Mouse (Mus musculus) erythroid progenitor cell, adult 5-6 weeks (primary cell): ENCODE data around the gene AW549877. TPM values are rescaled to one million over a fixed set of nuclear protein-coding genes. Genes with fewer than 3 reads are reported as not detected.

Source experiments
- ATAC-seq: replicated peaks from 2 replicates; pipeline ENCODE4 v1.8.0; 2016; ENCODE audit warnings: moderate number of reproducible peaks, mild to moderate bottlenecking, moderate TSS enrichment, inconsistent platforms; ENCODE audit not compliant: poor library complexity, low FRiP score, severe bottlenecking
- total RNA-seq, 2 experiments: library from RNA; stranded (forward) in 1 of 2; stranded (reverse) in 1 of 2; fragments of 150-400 nt in 1 of 2; fragments of 186-747, 209-891 nt in 1 of 2; gene quantifications; 2 replicates each; pipeline versions ENCODE4 v1.2.3 to v1.2.4; 2015 to 2017; ENCODE audit warnings: low replicate concordance in 2 of 2

The AW549877 gene
- total RNA-seq, 2 experiments from 2014 or later = 6.9 to 25.2 TPM

DNA sequence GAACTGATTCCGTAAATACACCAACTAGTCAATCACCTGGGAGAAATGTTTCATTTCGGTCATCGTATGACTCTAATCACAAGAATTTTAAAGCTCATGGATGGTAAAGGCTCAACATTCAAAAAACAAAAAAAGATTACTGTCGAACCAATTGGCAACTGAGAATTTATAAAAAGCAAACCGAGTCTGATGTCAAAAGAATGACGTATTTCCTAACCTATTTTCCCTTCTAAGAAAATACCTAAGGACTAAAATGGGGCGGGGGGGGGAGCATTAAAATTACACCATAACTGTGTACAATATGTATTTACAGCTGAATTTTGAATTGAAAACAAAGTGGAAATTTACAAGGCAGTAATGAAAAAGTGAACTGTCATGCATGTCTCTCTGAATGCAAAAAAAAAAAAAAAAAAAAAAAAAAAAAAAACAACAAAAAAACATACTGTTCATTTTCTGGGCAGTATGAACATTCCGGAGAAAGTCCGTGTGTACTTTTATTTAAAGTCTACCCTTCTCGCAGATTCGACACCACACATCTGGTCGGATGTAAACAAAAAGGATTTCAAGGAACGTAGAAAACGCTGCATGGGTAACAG lies 594 bp downstream of the AW549877 start:
- ATAC-seq = no peak

DNA sequence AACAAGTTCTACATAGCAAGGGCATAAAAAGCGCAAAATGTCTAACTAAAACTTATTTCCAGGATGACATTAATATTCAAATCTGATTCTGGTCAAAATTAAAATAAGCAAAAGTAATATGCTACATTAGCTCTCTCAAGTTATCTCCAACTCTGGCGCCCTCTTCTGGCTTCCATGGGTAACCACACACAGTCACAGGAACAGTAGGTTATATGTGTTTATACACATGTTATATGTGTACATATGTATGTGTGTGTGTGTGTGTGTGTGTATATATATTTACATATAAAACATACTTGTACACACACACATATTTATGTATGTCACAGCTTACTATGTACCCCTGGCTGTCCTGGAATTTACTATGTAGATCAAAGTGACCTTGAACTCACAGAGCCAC lies 7.6 kb downstream of the AW549877 start:
- 0 out of 2 replicates have a peak, but pooled peaks have one; percentile 57 for ATAC-seq

DNA sequence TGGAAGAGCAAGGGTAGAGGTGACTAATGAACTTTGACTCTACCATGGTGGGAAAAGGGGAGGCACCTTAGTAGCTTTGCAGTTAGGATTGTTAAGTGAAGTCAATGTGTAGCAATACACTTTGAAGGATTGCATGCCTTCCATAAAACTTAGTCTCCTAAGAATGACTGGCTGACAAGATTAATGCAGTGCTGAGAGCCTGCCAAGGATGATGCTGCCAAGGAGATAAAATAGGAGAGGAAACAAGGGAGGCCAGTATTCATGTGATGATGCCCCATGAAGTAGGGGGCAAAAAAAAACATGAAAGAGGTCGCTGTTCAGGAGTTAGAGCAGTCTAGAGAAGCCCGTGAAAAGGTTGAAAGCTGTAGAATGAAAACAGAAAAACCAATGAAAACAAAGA lies 10.7 kb downstream of the AW549877 start:
- ATAC-seq = no peak

DNA sequence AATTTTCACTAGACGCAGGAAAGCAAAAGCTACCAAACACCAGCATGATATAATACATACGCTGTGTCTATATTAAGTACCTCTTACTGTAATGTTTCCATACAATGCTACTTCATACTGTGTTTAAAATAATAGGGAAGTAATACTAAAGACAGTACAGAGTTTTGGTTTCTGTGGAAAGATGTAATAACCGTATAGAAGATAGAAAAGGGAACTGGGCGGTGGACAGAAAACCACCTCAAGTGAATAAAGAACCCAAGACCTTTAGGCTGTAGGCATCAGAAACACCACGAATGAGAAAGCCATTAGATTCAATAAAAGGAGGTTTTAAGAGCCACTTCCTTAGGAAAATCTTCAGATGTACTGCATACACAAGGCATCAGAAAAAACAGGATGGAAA lies 12.8 kb downstream of the AW549877 start:
- ATAC-seq = no peak

DNA sequence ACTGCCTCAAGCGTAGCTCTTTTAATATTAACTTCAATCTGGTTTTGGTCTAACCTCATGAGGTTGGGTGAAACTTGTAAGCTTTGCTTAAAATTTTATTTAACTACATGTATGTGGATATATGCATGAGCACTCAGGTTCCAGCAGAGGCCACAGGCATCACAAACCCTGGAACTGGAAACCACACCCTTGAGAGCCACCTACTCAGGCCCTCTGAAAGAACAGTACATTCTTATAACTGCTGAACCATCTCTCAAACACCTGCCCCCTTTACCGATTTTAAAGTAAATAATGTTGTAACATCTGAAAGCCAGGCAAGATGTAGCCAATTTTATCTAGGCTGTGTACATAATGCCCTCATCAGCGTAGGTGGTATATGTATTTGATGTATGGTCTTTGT lies 15.7 kb downstream of the AW549877 start:
- ATAC-seq = peak; percentile 23; the same call in 1 of the 2 replicates

DNA sequence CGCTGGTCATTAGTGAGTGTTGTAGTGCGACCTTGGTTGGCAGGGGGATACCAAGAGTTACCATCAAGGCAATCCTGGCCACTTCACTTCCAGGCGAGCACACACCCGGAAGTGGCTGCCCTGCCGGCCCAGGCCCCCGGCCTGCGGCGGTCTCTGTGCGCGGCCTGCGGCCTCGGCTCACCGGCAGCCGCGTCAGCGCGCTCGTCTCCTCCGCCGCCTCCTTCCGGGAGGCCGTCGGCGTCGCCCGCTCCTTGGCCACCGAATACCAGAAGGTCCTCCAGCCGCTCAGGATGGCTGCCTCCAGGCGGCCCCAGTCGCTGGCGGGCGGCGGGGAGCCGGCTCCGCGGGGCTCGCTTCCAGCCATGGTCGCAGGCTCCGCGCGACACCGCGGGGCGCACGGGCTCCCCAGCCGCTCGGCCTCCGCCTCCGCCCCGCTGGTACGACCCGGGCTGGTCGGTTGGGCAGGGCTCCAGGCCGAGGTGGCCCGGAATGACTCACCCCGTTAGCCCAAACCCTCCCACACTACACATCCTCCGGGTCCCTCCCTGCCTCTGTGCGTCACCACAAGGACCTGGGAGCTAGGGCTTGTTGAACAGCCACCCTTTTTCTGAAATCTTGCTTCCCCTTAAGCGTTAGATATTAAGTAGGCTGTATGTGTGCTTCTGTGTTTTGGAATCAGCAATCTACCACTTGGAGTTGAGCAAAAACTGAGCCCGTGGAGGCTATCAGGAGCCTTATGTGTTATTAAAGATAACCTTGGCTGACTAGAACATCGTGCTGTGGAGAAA lies 16.3 kb downstream of the AW549877 start, which contains the start of gene Fbxo4:
Gene Fbxo4, minus strand, starts transcription at position 513 of the 788 bp plus-strand sequence.
- ATAC-seq = peak; percentile 91

DNA sequence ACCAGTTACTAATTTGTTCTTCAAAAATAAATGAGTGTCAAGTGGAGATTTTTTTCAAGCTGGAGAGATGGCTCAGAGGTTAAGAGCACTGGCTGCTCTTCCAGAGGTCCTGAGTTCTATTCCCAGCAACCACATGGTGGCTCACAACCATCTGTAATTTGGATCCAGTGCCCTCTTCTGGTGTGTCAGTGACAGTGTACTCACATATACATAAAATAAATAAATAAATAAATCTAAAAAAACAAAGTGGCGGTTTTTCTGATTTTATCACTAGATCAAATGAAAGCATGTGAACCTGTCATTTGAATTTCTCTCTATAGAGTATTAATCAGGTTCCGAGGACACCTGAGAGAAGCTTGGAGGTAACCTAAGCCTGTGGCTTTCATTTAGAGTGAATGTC lies 17.3 kb downstream of the AW549877 start:
- no peak for ATAC-seq

DNA sequence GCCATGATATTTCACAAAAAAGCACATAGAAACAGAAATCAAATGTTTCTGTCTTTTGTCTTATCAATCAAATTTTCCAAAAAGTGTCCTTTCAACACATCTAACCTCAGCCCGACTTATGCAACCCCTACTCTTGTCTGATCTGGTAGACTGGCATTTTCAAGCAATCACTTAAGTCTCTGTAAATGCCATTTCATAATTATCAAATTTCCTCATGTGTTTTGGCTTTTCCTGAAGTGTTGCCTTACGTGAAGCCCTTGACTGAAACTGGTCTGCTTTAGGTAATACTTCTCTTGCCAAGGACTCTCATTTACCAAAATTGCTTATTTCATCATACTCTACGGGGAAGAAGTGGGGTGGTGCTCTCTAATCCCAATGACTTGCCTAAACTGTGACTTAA lies 22.2 kb downstream of the AW549877 start:
- ATAC-seq = no peak

DNA sequence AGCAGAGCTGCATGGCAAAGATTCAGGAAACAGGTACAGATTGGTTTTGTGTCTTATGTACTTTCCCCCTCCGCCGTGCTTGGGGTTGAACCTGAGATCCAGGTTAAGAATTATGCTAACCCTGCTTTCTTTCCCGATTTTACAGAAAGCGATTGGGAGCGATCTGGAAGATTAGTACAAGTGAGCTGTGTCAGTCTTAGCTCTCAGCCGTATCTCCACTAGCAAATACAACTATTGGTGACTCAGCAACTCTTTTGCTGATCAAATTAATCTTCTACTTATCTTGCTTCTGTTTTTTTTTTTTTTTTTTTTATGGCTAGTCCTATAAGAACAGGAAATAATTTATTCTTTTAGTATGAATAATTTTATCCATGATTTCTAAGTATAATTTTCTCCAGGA lies 25.4 kb downstream of the AW549877 start:
- ATAC-seq = no peak

DNA sequence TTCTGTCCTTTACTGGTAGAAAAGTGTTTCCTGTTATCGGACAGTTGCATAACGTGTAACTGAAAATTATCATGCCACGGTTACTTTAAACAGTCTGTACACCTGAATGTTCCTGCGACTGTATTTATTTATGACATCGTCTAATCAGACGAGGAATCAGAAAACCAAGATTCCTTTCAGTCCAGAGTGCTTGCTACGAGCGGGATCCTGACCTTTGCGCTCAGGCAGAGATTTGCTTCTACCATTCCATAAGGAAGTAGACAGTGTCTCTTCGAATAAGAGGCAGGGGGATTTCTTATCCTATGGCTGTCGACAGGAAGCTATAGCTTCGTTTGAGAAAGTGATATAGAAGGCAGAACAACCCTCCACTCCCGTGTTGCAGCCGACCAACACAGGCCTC lies 25.8 kb downstream of the AW549877 start:
- ATAC-seq = no peak

DNA sequence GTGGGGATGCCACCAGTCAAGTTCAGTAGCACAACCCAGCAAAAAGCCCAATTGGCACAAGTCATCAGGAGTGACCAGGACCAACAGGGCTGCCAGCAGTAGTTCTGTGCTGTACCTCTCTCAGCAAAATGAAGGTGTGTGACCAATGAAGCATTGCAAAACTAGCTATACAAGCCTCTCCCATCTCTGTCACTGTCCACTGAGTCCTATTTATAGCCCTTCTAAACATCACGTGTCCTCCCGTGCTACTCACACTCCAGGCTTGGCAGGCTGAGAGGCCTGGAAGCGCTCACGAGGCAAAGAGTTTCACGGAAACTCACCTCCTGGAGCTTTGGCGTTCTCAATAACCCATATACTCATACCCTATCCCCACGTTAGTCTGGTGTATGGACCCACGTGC lies 33.3 kb downstream of the AW549877 start:
- ATAC-seq = no peak

DNA sequence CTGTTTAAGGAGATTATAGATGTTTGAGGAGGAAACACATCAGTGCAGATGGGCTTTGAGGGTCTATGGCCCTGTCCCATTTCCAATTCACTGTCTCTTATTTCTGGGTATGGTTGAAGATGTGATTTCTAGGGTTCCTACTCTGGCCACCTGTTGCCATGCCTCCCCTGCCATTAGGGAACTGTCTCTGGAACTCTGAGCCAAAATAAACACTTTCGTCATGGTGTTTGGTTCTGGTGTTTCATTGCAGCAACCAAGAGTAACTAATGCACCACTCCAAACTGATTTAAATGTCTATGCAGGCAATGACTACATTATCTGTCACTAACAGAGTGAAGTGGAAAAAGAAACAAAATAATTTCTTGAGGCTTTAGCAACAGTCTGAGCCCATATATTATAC lies 35.5 kb downstream of the AW549877 start:
- no peak for ATAC-seq

DNA sequence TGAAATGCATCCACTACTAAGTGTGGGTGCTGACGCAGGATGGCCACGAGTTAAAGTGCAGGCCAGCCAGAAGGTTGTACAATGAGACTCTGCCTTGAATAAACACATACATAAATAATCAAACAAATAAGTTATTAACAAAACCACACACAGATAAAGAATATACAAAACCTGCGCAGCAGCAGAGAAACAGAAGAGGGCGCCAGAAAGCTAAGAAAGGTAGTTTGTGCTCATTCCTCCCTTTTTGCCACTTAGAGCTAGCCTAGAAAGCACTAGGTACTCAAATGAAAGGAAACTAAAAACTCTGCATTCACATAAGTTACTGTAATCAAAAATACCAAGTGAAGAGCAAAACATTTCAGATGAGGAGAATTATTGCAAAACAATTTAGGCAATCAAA lies 37.6 kb downstream of the AW549877 start:
- ATAC-seq = no peak

DNA sequence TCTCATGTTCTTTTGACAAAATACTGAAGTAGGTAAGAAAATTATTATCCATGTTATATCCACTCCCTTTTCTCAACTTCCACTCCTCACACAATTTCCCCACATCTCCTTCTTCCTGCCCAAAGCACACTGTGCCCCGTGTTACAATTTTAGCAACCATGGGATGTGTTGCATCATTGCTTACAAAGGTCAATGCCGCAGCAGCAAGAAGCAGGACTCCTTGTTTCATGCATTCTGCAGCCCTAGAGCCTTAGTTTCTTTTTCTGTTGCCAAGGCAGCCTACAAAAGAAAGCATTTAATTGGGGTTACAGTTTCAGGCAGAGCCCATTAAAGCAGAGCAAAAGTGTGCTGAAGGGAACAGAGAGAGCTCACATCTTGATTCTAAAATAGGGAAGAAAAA lies 40.6 kb downstream of the AW549877 start:
- no peak for ATAC-seq

DNA sequence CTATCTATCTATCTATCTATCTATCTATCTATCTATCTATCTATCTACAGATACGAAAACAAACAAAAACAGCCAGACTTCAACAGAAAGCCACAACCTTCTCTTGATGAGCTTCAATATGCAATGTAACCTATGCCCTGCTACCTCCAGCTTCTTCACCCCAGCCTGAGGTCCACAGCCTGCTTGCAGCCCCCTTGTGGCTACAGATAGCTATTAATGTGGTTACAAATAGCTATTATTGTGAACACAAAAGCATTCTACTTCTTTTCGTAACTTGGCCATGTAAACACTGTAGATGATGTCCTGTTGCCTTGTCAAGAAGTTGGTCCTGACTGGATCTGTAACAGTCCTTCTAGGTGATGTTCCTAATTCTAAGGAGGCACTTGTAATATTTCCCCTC lies 57.4 kb downstream of the AW549877 start:
- no peak for ATAC-seq

DNA sequence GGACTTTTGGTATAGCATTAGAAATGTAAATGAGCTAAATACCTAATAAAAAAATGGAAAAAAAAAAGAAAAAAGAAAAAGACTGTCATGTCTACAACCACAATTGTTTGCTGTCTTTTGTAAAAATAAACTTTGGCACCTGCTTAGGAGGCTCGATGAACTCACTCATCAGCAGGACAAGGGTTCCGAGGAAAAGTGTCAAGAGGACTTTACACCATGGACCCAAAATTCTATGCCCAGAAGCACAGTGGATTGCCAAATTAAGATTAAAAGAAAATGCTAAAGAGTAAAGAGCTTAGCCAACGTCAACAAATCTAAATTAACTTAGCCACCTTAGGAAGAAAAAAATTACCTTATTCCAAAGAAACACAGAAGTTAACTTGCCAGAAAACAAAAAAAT lies 59.5 kb downstream of the AW549877 start:
- ATAC-seq = no peak

DNA sequence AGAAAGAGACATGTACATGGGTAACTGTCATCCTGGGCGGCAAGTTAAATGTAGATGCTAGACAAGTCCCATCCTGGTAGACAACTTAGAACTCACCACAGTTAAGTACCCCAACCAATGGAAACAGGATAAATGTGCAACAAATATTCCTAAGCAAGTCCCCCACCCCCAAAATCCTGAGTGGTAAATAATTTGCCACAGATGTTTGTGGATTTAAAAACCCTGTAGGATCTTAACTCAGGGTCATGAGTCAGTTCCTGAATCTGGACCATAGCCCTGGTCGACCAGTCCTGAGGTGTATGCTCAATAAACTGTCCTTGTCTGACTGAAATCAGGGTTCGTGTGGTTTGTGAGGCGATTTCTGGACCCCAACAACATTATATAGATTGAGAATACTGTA lies 62.1 kb downstream of the AW549877 start:
- no peak for ATAC-seq

Other genes with a start within 250 kb of the AW549877 start
- gene Fbxo4, start 16.2 kb downstream of the AW549877 start, total RNA-seq (2015; ENCODE audit: low replicate concordance) = 3.6 TPM in 1 of 2 replicates, not detected in the other
- 2.4 TPM in 1 of 2 replicates, not detected in the other for gene Fbxo4, start 16.2 kb downstream of the AW549877 start, total RNA-seq (2017; ENCODE audit: low replicate concordance)
- 12.6 and 13.4 TPM in 2 replicates for gene Oxct1, start 30.6 kb upstream of the AW549877 start, total RNA-seq (2015; ENCODE audit: low replicate concordance)
- 26.7 and 27.3 TPM in 2 replicates for gene Oxct1, start 30.6 kb upstream of the AW549877 start, total RNA-seq (2017; ENCODE audit: low replicate concordance)